Mouse (Mus musculus) G1E (cell line): ENCODE data around the gene Adgra3. TPM values are rescaled to one million over a fixed set of nuclear protein-coding genes. Genes with fewer than 3 reads are reported as not detected.

ENCODE experiments used
- ATAC-seq: 2 replicates; pipeline ENCODE4 v1.8.0; 2016; ENCODE audit warnings: mild to moderate bottlenecking; ENCODE audit not compliant: insufficient number of reproducible peaks, poor library complexity, low FRiP score, severe bottlenecking; ENCODE audit errors: extremely low read depth
- DNase-seq: peaks from one replicate; pipeline ENCODE4 v3.0.0; 2012; ENCODE audit warnings: low spot score
- H3K27me3 ChIP-seq: 2 replicates; pipeline ENCODE4 v1.6.1; 2012; ENCODE audit warnings: mild to moderate bottlenecking, low read length, inconsistent platforms; ENCODE audit not compliant: insufficient read depth
- H3K36me3 ChIP-seq: replicated peaks from 2 replicates; pipeline ENCODE3; 2012; ENCODE audit warnings: mild to moderate bottlenecking, inconsistent platforms
- H3K4me1 ChIP-seq: 2 replicates; pipeline ENCODE4 v1.6.1; 2012; ENCODE audit warnings: low read depth, low read length, inconsistent platforms, mixed read lengths; ENCODE audit not compliant: insufficient read depth
- H3K4me3 ChIP-seq: 2 replicates; pipeline ENCODE4 v1.5.1; 2012; ENCODE audit warnings: low read depth, mild to moderate bottlenecking, inconsistent platforms, low read length, moderate library complexity, mixed read lengths
- H3K9me3 ChIP-seq: replicated peaks from 2 replicates; pipeline ENCODE4 v1.6.1; 2012; ENCODE audit warnings: inconsistent platforms
- CTCF ChIP-seq: IDR thresholded peaks from 2 replicates; pipeline ENCODE4 v1.5.1; 2012; ENCODE audit warnings: low read depth, low read length, inconsistent platforms, mixed read lengths
- GATA1 ChIP-seq: IDR thresholded peaks from 2 replicates; pipeline ENCODE4 v1.6.1; 2012; ENCODE audit warnings: borderline replicate concordance, low read length, inconsistent platforms, mixed read lengths
- GATA2 ChIP-seq: IDR thresholded peaks from 2 replicates; pipeline ENCODE4 v1.6.1; 2012; ENCODE audit warnings: low read depth, low read length, inconsistent platforms, borderline replicate concordance
- POLR2AphosphoS5 ChIP-seq: IDR thresholded peaks from 2 replicates; pipeline ENCODE4 v1.6.1; 2012; ENCODE audit warnings: low read depth, low read length, inconsistent platforms; ENCODE audit not compliant: insufficient replicate concordance
- TAL1 ChIP-seq: conservative IDR thresholded peaks from 2 replicates; pipeline ENCODE4 v1.6.1; 2012; ENCODE audit warnings: low read depth, low read length, inconsistent platforms, mixed read lengths
- polyA plus RNA-seq: library from polyadenylated mRNA; stranded (reverse); fragments of >175 nt; gene quantifications from 2 replicates; pipeline ENCODE4 v1.2.3, GENCODE M21; 2012
- total RNA-seq, 2 experiments: library from RNA; stranded (forward) in 1 of 2; stranded (reverse) in 1 of 2; fragments of 200-1000 nt in 1 of 2; fragments of >200 nt in 1 of 2; fragmentation: Nextera tagmentation in 1 of 2; gene quantifications; 2 replicates each; pipeline ENCODE4 v1.2.3; 2014 to 2017

The Adgra3 gene
- total and polyA plus RNA-seq, 3 experiments, result 0.16 TPM; not detected in 2

GRCm38 (mm10) chr5:50027001-50027400, 31.8 kb downstream of the Adgra3 start:
- ATAC-seq, result no peak
- no peak for TF ChIP-seq GATA1
- no peak for TF ChIP-seq POLR2AphosphoS5
- TF ChIP-seq TAL1, result no peak
- TF ChIP-seq GATA2, result no peak
- no peak for TF ChIP-seq CTCF
- Histone ChIP-seq H3K36me3 (no peaks in the 10 kb centered on the region), H3K9me3 (no peaks in the 10 kb centered on the region; the same call in 1 of the 2 replicates), H3K4me1 (no peaks in the 10 kb centered on the region), H3K4me3 (no peak overlapping the region), H3K27me3 (0 out of 2 replicates have a peak, but pooled peaks cover 3% of the 10 kb centered on the region)
- no peak for DNase-seq

- DNase-seq (no peak), ATAC-seq (no peak)
- Histone ChIP-seq H3K4me3 (no peak overlapping the region), H3K9me3 (no peaks in the 10 kb centered on the region; the same call in 1 of the 2 replicates), H3K27me3 (0 out of 2 replicates have a peak, but pooled peaks cover 3% of the 10 kb centered on the region), H3K36me3 (no peaks in the 10 kb centered on the region), H3K4me1 (no peaks in the 10 kb centered on the region)
- TF ChIP-seq CTCF, result no peak
Measured at GRCm38 (mm10) chr5:50026148-50026547, 32.7 kb downstream of the Adgra3 start.

- Histone ChIP-seq H3K36me3 (no peaks in the 10 kb centered on the region), H3K27me3 (0 out of 2 replicates have a peak, but pooled peaks cover 3% of the 10 kb centered on the region), H3K9me3 (no peaks in the 10 kb centered on the region; the same call in 1 of the 2 replicates), H3K4me3 (no peak overlapping the region), H3K4me1 (no peaks in the 10 kb centered on the region)
- DNase-seq (no peak), ATAC-seq (no peak)
- TF ChIP-seq GATA1 (no peak), CTCF (no peak), TAL1 (no peak), GATA2 (no peak), POLR2AphosphoS5 (no peak)
Measured at GRCm38 (mm10) chr5:50024097-50024496, 34.7 kb downstream of the Adgra3 start.

GRCm38 (mm10) chr5:50015987-50016587, 42.7 kb downstream of the Adgra3 start:
- H3K4me3 ChIP-seq, result no peak overlapping the region
- H3K36me3 ChIP-seq, result no peaks in the 10 kb centered on the region
- TF ChIP-seq GATA2 (no peak), TAL1 (no peak), GATA1 (no peak), CTCF (no peak)
- no peak for ATAC-seq
- DNase-seq, result no peak
- no peaks in the 10 kb centered on the region for H3K9me3 ChIP-seq
- no peaks in the 10 kb centered on the region for H3K4me1 ChIP-seq
- H3K27me3 ChIP-seq, result no peaks in the 10 kb centered on the region

GRCm38 (mm10) chr5:50015147-50015697, 43.6 kb downstream of the Adgra3 start:
- no peak for TF ChIP-seq GATA1
- H3K9me3 ChIP-seq, result no peaks in the 10 kb centered on the region
- DNase-seq (no peak), ATAC-seq (no peak)
- H3K27me3 ChIP-seq, result no peaks in the 10 kb centered on the region
- H3K36me3 ChIP-seq, result no peaks in the 10 kb centered on the region
- H3K4me3 ChIP-seq, result no peak overlapping the region
- H3K4me1 ChIP-seq, result no peaks in the 10 kb centered on the region

GRCm38 (mm10) chr5:50014658-50015057, 44.1 kb downstream of the Adgra3 start:
- Histone ChIP-seq H3K27me3 (no peaks in the 10 kb centered on the region), H3K4me3 (no peak overlapping the region), H3K36me3 (no peaks in the 10 kb centered on the region), H3K4me1 (no peaks in the 10 kb centered on the region), H3K9me3 (no peaks in the 10 kb centered on the region)
- ATAC-seq, result no peak
- DNase-seq, result no peak
- TF ChIP-seq GATA2 (no peak), GATA1 (no peak), POLR2AphosphoS5 (no peak), TAL1 (no peak), CTCF (no peak)

- H3K27me3 ChIP-seq, result no peaks in the 10 kb centered on the region
- H3K36me3 ChIP-seq, result no peaks in the 10 kb centered on the region
- H3K9me3 ChIP-seq, result no peaks in the 10 kb centered on the region
- no peaks in the 10 kb centered on the region for H3K4me1 ChIP-seq
- DNase-seq (no peak), ATAC-seq (no peak)
- no peak overlapping the region for H3K4me3 ChIP-seq
- no peak for TF ChIP-seq TAL1
- TF ChIP-seq GATA2, result no peak
- no peak for TF ChIP-seq POLR2AphosphoS5
- TF ChIP-seq CTCF, result no peak
- TF ChIP-seq GATA1, result no peak
Measured at GRCm38 (mm10) chr5:50013965-50014364, 44.8 kb downstream of the Adgra3 start.
